Mouse (Mus musculus): ENCODE results near the gene Tmem45a2. TPM values are rescaled to one million over a fixed set of nuclear protein-coding genes. Genes with fewer than 3 reads are reported as not detected.

Gene Tmem45a2
- not detected in 4 replicates for total RNA-seq (2023)

GRCm38 (mm10) chr16:57071132-57071639, at the start of gene Tmem45a2:
Tmem45a2 (minus strand) TSS chr16:57071372.

Other genes with a start within 250 kb of the Tmem45a2 start
- not detected in 4 replicates for gene Tmem45a, start 185.2 kb downstream of the Tmem45a2 start, total RNA-seq (2023)
- not detected in 4 replicates for gene Lnp1, start 143.3 kb downstream of the Tmem45a2 start, total RNA-seq (2023)
- 27.2 to 29.3 TPM (median 28.8 TPM) in 4 replicates for gene Tomm70a, start 50.3 kb upstream of the Tmem45a2 start, total RNA-seq (2023)
- 11.9 to 22.1 TPM (median 18.8 TPM) in 4 replicates for gene Nit2, start 96.0 kb upstream of the Tmem45a2 start, total RNA-seq (2023)
- 51.5 to 65.1 TPM (median 54.9 TPM) in 4 replicates for gene Tbc1d23, start 160.1 kb upstream of the Tmem45a2 start, total RNA-seq (2023)
- gene Tmem30c, start 221.5 kb upstream of the Tmem45a2 start, total RNA-seq (2023), result 0.19 to 0.21 TPM in 2 of 4 replicates, not detected in the others